Mouse (Mus musculus) heart, adult 2 months (tissue): ENCODE results near the gene Mettl21c.

Source experiments
- CTCF ChIP-seq: fragments of 200-600 bp; IDR thresholded peaks from 2 replicates; pipeline ENCODE4 v1.8.1; 2022; ENCODE audit warnings: antibody characterized with exemption, mild to moderate bottlenecking, moderate library complexity
- EP300 ChIP-seq: fragments of 200-500 bp; IDR thresholded peaks from 2 replicates; pipeline ENCODE4 v1.6.1; 2011; ENCODE audit warnings: low read depth, low read length, control low read depth; ENCODE audit not compliant: insufficient read depth
- POLR2A ChIP-seq: fragments of 200-500 bp; IDR thresholded peaks from 2 replicates; pipeline ENCODE4 v1.6.1; 2011; ENCODE audit warnings: mild to moderate bottlenecking, low read depth, low read length, control low read depth; ENCODE audit not compliant: insufficient read depth

DNA sequence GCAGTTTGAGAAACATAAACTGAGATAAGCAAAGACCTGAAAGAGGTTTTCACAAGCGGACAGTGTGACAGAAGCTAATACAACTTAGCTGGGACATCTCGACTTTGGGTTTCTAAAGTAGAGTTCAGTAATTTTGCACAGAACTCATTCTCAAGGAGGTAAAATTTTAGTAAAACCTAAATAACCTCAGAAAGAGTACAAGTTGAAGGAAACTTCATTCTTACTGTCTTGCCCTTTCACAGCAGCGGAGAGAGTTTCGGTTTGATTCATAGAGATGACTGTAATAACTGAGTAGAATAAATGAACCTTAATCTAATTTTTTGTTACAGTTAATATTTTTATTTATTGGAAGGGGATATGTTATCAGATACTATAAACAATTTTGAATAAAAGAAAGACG is 13.1 kb upstream of the Mettl21c start:
- TF ChIP-seq CTCF: no peak
- TF ChIP-seq POLR2A: no peak
- no peak for TF ChIP-seq EP300
